Mouse (Mus musculus): Measurements from ENCODE around the gene Psmb10. TPM values are rescaled to one million over a fixed set of nuclear protein-coding genes. Genes with fewer than 3 reads are reported as not detected.
"Not testable (repeated sequence)": the region's sequence is repeated elsewhere in the genome, so short reads cannot be mapped to it uniquely, and the experiment has no call there.

Gene Psmb10
- 10 to 100 TPM; 15.3 to 22.6 (median 19.7) TPM for total RNA-seq (2022)

- no peak for DNase-seq (ENCODE audit: low spot score in 2 of 2)
Observed at GRCm38 (mm10) chr8:105938306-105938669, at the start of gene Psmb10. Gene Psmb10 (minus strand): TSS chr8:105938444.

GRCm38 (mm10) chr8:105983406-105983805, 45.2 kb upstream of the Psmb10 start:
- DNase-seq (ENCODE audit: low spot score in 2 of 2) = not testable (repeated sequence)

GRCm38 (mm10) chr8:105981146-105981545, 42.9 kb upstream of the Psmb10 start:
- DNase-seq (ENCODE audit: low spot score in 2 of 2) = no peak

DNA sequence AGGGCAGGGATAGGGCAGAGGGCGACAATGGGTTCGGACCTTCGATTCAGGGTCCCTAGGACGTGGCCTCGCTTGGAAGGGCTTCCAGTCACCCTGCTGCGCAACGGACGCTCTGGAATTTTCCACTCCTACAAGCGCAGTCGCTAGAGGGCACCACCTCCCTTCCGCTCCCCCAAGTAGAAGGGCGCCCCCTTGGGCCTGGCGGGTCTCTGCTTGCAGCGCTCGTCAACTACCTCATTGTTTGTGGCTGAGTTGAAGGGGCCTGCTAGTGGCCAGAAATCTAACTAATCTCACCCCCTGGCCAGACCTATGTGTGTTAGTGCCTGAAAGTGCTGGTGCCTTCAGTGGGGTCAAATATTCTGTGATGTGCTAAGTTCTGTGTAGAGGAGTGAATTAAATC, 41.1 kb upstream of the Psmb10 start, which contains the start of gene Dpep3:
Gene Dpep3 (minus strand): TSS at position 105 of the 400 bp plus-strand sequence.
- no peak for DNase-seq (ENCODE audit: low spot score in 2 of 2)

- no peak for DNase-seq (ENCODE audit: low spot score in 2 of 2)
Observed at GRCm38 (mm10) chr8:105975363-105975762, 37.1 kb upstream of the Psmb10 start.

GRCm38 (mm10) chr8:105971019-105971720, 32.9 kb upstream of the Psmb10 start:
- DNase-seq (ENCODE audit: low spot score in 2 of 2) = no peak

DNA sequence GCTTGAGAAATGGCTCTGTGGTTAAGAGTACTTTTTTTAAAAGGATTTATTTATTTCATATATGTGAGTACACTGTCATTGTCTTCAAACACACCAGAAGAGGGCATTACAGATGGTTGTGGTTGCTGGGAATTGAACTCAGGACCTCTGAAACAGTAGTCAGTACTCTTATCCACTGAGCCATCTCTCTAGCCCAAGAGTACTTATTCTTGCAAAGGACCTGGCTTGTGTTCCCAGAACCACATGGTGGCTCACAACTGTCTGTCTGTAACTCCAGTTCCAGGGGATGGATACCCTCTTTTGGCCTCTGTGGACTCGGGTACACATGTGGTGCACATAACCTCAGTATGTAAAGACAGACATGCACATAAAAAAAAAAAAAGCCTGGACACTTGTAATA, 31.1 kb upstream of the Psmb10 start:
- no peak for DNase-seq (ENCODE audit: low spot score in 2 of 2)

DNA sequence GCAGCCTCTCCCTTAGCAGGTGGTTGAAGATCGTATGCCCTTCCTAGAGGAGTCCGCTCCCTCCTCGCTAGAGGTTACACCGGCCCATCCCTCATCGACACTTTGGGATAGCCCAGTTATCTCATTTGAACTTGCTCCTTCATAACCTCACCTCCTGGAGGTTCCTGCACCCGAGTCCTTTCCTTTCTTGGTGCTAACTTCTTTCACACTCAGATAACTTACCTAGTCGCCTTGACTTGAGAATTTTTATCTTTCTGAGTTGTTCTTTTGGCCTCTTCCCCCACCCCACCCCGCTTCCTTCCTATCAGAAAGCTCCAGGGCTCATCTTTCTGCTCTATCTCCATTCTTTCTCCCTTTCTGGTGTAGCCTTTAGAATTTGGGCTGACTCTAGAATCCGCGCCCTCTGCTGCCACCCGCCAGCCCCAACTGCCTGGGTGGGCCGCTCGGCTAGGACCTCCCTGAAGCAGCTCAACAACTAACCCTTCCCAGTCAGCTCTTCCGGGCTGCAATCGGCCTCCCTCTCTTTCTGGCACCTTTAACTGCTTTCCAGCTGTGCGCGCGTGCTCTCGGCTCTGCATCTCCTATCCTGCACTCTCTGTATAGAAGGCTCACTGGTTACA, 28.6 kb upstream of the Psmb10 start:
- DNase-seq (ENCODE audit: low spot score in 2 of 2) = no peak

GRCm38 (mm10) chr8:105965905-105966341, 27.7 kb upstream of the Psmb10 start, which contains the start of gene Slc12a4:
Gene Slc12a4 (minus strand): TSS chr8:105966097.
- peak; percentile 62 to 64 for DNase-seq (ENCODE audit: low spot score in 2 of 2)

DNA sequence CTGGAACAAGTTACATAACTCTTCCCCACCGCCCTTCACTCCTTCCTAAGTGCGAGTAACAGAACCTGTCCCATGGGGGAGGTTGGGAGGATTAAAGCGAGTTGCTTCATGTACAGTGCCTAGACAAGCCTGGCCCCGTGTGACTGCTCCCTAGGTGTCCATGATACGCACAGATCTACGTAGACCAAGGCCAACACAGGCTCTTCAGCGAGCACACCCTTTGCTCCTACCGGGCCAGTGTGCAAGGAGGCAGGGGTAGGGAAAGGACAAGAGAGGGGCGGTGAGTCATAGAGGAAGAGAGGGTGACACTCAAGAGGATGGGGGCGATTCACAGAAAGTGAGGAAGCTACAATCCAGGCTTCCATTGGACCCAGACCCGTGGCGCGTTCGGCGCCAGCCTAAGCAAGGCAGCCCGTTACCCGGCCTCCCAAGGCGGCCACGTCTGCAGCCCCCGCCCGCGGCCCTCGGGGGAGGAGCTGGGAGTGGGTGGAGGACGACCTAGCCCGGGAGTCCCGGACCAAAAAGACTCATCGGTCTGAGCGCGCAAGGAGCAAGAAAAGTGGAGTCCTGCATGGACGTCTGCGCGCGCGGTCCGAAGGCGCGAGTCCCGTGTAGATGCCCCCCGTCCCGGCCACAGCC, 27.1 kb upstream of the Psmb10 start:
- DNase-seq (ENCODE audit: low spot score in 2 of 2) = peak; percentile 39 to 40

DNA sequence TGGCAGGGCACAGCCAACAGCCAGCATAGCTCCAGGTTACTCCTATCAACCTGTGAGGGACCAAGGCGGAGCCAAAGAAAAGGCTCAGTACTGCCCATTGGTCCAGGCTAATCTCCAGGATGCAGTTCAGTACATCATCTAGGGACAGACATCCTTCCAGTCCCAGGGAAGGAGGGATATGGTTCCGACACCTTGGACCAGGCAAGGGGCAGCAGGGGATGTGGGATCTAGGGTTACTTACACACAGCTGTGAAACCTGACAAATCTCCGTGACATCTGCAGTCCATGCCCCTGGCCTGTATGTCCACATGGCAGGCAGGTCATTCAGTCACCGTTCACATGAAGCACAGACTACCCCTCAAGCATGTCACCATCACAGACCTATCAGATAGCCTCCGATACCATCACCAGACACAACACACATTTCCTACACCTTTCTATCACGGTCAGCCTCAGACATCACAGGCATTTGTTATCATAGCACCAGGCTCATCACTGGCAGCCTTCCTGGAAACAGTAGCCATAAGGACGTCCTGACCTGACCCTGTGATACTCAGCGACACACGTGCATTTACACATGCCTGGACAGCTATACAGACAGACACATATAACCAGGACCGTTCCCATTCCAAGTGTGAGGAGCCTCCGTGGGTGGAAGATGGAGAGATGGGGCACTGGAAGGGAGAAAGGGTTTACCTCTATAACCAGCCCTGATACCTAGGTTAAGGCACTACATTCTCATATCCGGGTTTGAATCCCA, 26.4 kb upstream of the Psmb10 start:
- DNase-seq (ENCODE audit: low spot score in 2 of 2) = no peak

DNA sequence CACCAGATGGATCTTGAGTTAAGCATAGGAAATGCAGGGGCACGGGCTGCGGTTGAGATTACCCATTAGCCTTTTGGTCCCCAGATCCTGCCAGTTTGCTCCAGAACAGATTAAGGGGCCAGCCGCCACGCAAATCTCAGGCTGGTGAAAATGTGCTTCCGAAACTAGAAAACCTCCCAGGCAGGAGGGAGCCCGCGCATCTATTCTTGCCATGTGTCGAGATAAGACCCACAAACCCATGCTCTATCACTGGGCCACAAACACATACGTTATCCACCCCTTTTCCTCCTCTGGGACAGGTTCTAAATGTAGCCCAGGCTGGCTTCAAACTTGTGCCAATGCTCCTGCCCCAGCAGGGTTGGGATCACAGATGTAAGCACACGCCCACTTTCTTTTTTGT, 23.3 kb upstream of the Psmb10 start:
- DNase-seq (ENCODE audit: low spot score in 2 of 2) = no peak

DNA sequence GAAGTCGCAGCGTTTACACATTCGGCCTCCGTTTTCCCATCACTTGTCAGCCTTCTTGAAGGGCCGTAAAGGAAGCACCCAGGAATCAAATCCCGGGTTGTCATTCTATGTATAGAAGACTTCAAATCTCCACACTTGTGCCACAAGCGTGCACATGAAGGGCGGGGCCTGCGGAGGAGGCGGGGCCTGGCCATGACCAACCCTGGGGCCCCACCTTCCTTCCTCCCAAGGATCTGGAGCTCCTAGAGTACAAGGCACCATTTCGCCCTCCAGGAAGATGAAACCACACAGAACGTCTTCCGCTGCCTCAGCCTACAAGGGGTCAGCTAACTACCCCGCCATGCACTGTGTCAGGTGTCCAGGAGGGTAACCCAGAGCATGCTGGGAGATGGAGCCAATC, 22.9 kb upstream of the Psmb10 start:
- no peak for DNase-seq (ENCODE audit: low spot score in 2 of 2)

DNA sequence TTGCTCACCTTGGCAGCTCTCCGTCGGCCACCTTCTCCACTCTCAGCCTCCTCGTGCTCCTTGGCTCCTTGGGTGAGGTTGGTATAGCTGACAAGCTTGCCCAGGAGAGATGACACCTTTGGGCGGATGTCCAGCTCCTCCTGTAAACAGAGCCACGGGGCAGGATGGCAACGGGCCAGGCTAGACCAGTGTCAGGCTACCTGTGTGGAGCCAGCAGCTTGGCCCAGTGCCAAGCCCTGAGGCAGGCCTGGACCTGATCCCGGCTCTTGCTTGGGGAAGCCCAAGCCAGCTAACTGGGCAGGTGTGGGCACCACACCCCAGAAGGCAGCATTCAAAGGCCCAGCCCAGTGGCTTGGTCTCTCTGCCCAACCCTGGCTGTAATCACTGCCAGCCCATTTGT, 21.1 kb upstream of the Psmb10 start:
- peak; percentile 87 to 96 for DNase-seq (ENCODE audit: low spot score in 2 of 2)

DNA sequence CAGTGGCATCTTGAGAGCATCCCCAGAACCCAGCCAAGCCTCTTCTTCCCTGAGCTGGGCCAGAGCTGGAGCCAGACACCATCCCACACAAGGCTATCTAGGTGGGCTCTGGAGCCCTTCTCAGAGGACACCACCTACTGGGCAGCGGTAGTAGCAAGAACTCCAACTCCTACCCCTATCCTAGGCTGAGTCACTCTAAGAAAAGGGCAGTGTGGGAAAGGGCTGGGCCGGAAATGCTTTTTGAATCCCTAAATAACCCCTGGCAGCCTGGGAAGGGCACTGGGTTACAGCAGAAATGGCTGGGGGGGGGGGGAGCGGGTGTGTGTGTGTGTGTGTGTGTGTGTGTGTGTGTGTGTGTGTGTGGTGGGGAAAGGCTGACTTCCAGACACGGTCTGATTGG, 19.6 kb upstream of the Psmb10 start:
- DNase-seq (ENCODE audit: low spot score in 2 of 2) = peak in 1 of 2 experiments; percentile 41

GRCm38 (mm10) chr8:105956556-105956955, 18.3 kb upstream of the Psmb10 start:
- DNase-seq (ENCODE audit: low spot score in 2 of 2) = no peak

DNA sequence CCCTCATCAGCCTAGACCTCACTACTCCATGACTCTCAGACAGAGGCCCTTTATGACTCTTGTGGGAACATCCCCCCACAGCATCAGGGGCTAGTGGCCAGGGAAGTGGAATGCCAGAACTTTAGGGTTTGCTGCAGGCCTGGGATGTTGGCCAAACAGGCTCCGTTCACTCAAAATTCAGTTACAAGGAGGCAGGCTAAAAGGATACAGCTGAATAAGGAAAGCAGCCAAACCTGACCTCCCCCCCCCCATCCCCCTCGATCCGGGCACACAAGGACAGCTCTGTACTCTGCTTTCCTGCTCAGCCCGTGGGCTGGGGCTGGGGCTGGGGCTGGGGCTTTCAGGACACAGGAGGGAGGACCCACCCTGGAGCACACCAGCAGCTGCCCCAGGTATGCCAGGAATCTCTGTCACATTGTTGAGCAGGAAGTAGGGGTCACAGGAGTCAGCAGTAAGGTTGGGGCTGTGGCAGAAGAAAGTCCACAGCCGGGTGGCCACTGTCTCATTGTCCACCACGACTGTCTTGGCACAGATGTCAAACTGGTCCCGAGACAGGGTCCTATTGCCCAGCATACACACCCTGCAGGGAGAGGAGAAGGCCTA, 12.9 kb upstream of the Psmb10 start:
- no peak for DNase-seq (ENCODE audit: low spot score in 2 of 2)

DNA sequence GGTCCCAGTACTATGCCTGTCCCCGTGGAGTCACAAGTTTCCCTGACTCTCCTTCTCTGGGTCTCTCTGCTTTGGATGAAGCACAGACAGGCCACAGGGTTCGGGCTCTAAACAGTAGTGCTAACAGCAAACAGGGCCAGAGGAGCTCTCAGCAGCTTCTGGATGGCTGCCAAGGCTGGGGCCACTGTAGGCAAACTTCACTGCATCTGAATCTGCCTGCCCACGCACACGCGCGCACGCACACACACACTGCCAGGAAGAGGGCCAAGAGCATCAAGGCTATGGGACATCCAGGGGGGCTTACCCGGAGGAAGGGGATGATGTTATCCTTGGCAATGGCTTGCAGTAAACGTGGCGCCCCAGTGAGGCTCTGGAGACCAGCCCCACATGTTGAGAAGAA, 11.1 kb upstream of the Psmb10 start:
- DNase-seq (ENCODE audit: low spot score in 2 of 2) = no peak

GRCm38 (mm10) chr8:105943321-105943739, 5.1 kb upstream of the Psmb10 start, which contains the start of gene Lcat:
Gene Lcat (minus strand): TSS chr8:105943382.
- no peak for DNase-seq (ENCODE audit: low spot score in 2 of 2)

GRCm38 (mm10) chr8:105942542-105942941, 4.3 kb upstream of the Psmb10 start:
- no peak for DNase-seq (ENCODE audit: low spot score in 2 of 2)

DNA sequence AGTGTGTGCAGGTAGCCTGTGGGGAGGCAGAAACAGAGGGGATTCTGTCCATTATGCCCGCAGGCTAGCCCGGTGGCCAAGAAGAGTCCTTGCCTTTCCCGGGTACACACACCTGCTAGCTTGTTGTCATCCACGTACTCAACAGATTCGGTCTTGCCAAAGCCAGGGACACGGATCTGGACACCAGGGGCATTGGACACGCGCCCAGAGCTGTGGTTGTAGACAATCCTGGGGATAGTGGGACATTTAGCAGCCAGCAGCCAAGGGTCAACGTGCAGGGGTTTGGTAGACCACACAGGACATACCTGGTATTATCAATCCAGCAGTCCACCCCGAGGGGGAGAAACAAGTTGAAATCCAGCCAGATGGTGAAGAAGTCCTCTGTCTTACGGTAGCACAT, 3.8 kb upstream of the Psmb10 start:
- DNase-seq (ENCODE audit: low spot score in 2 of 2) = no peak
